Mouse (Mus musculus): Measurements from ENCODE around the gene Gpsm3. TPM values are rescaled to one million over a fixed set of nuclear protein-coding genes. Genes with fewer than 3 reads are reported as not detected.

The Gpsm3 gene
- polyA plus RNA-seq, 1 experiment, result 1.9 TPM

DNA sequence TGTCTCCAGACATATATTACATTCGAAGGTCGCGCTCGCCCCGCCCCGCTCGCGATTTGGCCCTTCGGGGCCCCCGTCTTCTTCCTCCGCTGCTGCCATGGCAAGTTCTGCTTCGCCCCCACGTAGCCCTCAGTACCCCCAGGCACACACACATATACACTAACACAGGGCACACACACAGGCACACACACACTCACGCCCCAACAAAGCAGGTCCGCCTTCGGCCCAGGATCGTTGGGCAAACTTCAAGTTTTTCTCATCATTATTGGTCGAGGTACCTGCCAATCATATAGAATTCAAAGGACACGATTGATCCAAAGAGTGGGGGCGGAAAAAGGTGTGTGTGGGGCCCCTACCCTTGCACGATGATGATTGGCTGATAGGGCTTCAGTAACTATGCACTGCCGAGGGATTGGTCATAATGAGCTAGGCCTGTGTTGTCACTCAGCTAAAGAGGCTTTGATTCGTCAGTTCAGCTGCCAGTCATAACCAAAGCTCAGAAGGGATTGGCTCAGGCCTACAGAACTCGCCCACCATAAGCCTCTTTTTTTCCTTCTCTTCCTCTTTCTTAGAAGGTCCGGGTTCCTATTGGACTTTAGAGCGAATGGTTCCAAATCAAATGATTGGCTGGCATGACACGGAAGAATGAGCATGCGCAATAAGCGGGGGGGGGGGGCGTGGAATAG is 13.9 kb downstream of the Gpsm3 start, which contains the start of gene Rnf5:
TSS of gene Rnf5 (minus strand) at position 316 of the 686 bp plus-strand sequence.
- peak; percentile 29; the same call in 1 of the 2 replicates for TF ChIP-seq POLR2A (IDR thresholded peaks at IDR 0.05; ENCODE audit: control insufficient read depth, low read depth, low read length)
- TF ChIP-seq CTCF (IDR thresholded peaks at IDR 0.05; ENCODE audit: control insufficient read depth, insufficient read depth, insufficient replicate concordance, low read depth, low read length), result no peak
- peaks cover 10% of the 10 kb centered on the region for H3K4me1 ChIP-seq (ENCODE audit: control insufficient read depth, insufficient read depth, low read length)
- H3K36me3 ChIP-seq (ENCODE audit: control insufficient read depth, insufficient read depth, low read length), result no peaks in the 10 kb centered on the region
- no peaks in the 10 kb centered on the region for H3K27me3 ChIP-seq (ENCODE audit: control insufficient read depth, insufficient read depth, low read length)
- peak within 1 kb of the TSS; percentile 90 for H3K4me3 ChIP-seq (ENCODE audit: control insufficient read depth, low read depth, low read length)
- peak within 1 kb of the TSS; percentile 97 for H3K27ac ChIP-seq (ENCODE audit: control insufficient read depth, insufficient read depth, low read depth, low read length)

DNA sequence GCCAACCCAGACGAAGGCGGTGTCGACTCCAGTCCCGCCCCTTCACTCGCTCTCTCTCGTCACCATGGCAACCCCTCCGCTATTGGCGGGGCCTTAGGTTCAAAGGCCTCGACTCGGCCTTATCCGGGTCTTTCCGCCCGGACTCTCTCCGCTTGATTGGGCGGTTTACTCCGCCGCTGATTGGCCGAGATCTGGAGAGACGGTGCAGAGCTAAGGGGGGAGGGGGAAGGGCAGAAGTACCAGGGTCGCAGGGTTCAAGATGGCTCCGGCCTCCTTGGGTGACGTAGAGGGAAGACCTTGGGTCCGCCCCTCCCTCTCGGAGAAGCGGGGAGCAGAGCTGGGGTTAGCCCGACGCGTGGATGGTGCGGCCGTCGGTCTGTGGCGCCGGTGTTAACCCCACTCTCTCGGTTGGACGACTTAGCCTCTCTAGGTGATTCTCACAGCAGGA is 14.5 kb downstream of the Gpsm3 start, which contains the start of gene Agpat1:
TSS of gene Agpat1 (plus strand) at position 202 of the 448 bp plus-strand sequence.
- Histone ChIP-seq H3K27me3 (ENCODE audit: control insufficient read depth, insufficient read depth, low read length) (no peaks in the 10 kb centered on the region), H3K27ac (ENCODE audit: control insufficient read depth, insufficient read depth, low read depth, low read length) (peak within 1 kb of the TSS; percentile 97), H3K36me3 (ENCODE audit: control insufficient read depth, insufficient read depth, low read length) (no peaks in the 10 kb centered on the region), H3K4me1 (ENCODE audit: control insufficient read depth, insufficient read depth, low read length) (peaks cover 10% of the 10 kb centered on the region), H3K4me3 (ENCODE audit: control insufficient read depth, low read depth, low read length) (peak within 1 kb of the TSS; percentile 90)
- TF ChIP-seq POLR2A (IDR thresholded peaks at IDR 0.05; ENCODE audit: control insufficient read depth, low read depth, low read length) (peak; percentile 98), CTCF (IDR thresholded peaks at IDR 0.05; ENCODE audit: control insufficient read depth, insufficient read depth, insufficient replicate concordance, low read depth, low read length) (no peak)

- TF ChIP-seq POLR2A (IDR thresholded peaks at IDR 0.05; ENCODE audit: control insufficient read depth, low read depth, low read length), result no peak
- no peak for TF ChIP-seq CTCF (IDR thresholded peaks at IDR 0.05; ENCODE audit: control insufficient read depth, insufficient read depth, insufficient replicate concordance, low read depth, low read length)
- no peaks in the 10 kb centered on the region for H3K36me3 ChIP-seq (ENCODE audit: control insufficient read depth, insufficient read depth, low read length)
- peak overlapping the region; percentile 97 for H3K27ac ChIP-seq (ENCODE audit: control insufficient read depth, insufficient read depth, low read depth, low read length)
- H3K27me3 ChIP-seq (ENCODE audit: control insufficient read depth, insufficient read depth, low read length), result no peaks in the 10 kb centered on the region
- H3K4me3 ChIP-seq (ENCODE audit: control insufficient read depth, low read depth, low read length), result peak overlapping the region; percentile 90
- peaks cover 10% of the 10 kb centered on the region for H3K4me1 ChIP-seq (ENCODE audit: control insufficient read depth, insufficient read depth, low read length)
Measured at GRCm38 (mm10) chr17:34604511-34605237, 15.1 kb downstream of the Gpsm3 start.

DNA sequence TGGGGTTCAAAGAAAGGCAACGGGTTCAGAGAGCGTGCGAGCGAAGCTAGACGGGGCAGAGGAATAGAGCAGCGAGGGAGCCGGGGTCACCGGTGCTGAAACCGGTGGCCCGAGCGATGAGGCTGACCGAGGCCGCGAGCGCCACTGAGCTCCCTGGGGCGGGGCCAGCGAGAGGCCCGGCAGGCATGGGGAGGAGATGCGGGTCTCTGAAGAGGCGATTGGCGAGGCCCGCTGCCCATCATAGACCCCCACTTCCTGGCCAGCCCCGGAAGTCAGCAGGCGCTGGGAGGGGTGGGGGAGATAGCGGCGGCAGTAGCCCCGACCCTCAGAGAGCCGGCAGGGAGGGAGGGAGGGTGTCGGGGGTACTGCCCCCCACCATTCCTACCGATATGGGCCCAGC is 16.0 kb downstream of the Gpsm3 start:
- Histone ChIP-seq H3K27me3 (ENCODE audit: control insufficient read depth, insufficient read depth, low read length) (no peaks in the 10 kb centered on the region), H3K36me3 (ENCODE audit: control insufficient read depth, insufficient read depth, low read length) (no peaks in the 10 kb centered on the region; the same call in 1 of the 2 replicates), H3K27ac (ENCODE audit: control insufficient read depth, insufficient read depth, low read depth, low read length) (peak overlapping the region; percentile 97), H3K4me3 (ENCODE audit: control insufficient read depth, low read depth, low read length) (peak overlapping the region; percentile 90), H3K4me1 (ENCODE audit: control insufficient read depth, insufficient read depth, low read length) (peaks cover 10% of the 10 kb centered on the region)
- no peak for TF ChIP-seq CTCF (IDR thresholded peaks at IDR 0.05; ENCODE audit: control insufficient read depth, insufficient read depth, insufficient replicate concordance, low read depth, low read length)
- peak; percentile 90 for TF ChIP-seq POLR2A (IDR thresholded peaks at IDR 0.05; ENCODE audit: control insufficient read depth, low read depth, low read length)

DNA sequence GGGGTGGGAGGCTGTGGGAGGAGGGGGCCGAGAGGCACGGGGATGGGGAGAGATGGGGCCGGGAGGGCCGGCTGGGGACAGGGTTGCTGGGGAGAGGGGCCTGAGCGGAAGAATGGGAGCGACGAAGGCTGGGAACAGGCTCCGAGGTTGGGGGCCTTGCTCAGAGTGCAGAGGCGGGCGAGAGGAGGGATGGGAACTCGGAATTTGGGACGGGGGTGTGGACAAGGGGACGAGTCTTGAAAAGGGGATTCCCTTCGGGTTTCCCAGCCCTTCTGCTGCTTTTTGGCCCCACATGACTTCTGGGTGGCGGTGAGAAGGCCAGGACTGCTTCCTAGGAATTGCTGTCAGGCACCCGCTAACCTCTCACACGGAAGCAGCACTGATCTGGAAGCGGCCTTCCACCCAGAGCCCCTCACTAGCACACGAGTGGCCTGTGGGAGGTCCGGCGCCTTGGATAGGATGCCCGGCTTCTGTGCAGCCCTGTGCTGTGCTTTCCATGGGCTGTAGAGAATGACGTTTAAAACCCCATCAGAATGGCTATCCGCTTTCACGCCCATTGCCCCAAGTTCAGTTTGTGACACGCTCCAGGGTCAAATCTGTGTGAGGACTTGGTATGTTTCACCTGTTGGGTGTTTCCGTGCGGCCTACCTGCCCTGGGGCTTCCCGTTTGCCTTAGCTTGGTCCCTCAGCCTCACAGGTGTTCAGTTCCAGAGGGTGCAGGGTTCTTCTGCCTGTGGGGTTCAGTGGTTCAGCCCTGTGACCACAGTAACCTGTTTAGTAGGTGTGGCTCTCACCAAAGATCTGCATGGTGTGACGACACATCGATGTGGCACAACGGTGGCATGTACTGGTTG is 16.8 kb downstream of the Gpsm3 start:
- Histone ChIP-seq H3K27me3 (ENCODE audit: control insufficient read depth, insufficient read depth, low read length) (no peaks in the 10 kb centered on the region), H3K4me1 (ENCODE audit: control insufficient read depth, insufficient read depth, low read length) (peaks cover 10% of the 10 kb centered on the region), H3K4me3 (ENCODE audit: control insufficient read depth, low read depth, low read length) (peak overlapping the region; percentile 90), H3K36me3 (ENCODE audit: control insufficient read depth, insufficient read depth, low read length) (no peaks in the 10 kb centered on the region; the same call in 1 of the 2 replicates), H3K27ac (ENCODE audit: control insufficient read depth, insufficient read depth, low read depth, low read length) (peak overlapping the region; percentile 45)
- TF ChIP-seq CTCF (IDR thresholded peaks at IDR 0.05; ENCODE audit: control insufficient read depth, insufficient read depth, insufficient replicate concordance, low read depth, low read length), result no peak
- no peak for TF ChIP-seq POLR2A (IDR thresholded peaks at IDR 0.05; ENCODE audit: control insufficient read depth, low read depth, low read length)

GRCm38 (mm10) chr17:34607997-34608396 is 18.4 kb downstream of the Gpsm3 start:
- no peaks in the 10 kb centered on the region; the same call in 1 of the 2 replicates for H3K36me3 ChIP-seq (ENCODE audit: control insufficient read depth, insufficient read depth, low read length)
- TF ChIP-seq CTCF (IDR thresholded peaks at IDR 0.05; ENCODE audit: control insufficient read depth, insufficient read depth, insufficient replicate concordance, low read depth, low read length), result no peak
- no peak for TF ChIP-seq POLR2A (IDR thresholded peaks at IDR 0.05; ENCODE audit: control insufficient read depth, low read depth, low read length)
- no peak overlapping the region; the same call in 1 of the 2 replicates for H3K4me3 ChIP-seq (ENCODE audit: control insufficient read depth, low read depth, low read length)
- H3K4me1 ChIP-seq (ENCODE audit: control insufficient read depth, insufficient read depth, low read length), result peaks cover 10% of the 10 kb centered on the region
- no peaks in the 10 kb centered on the region for H3K27me3 ChIP-seq (ENCODE audit: control insufficient read depth, insufficient read depth, low read length)
- H3K27ac ChIP-seq (ENCODE audit: control insufficient read depth, insufficient read depth, low read depth, low read length), result no peak overlapping the region
